Mouse (Mus musculus): ENCODE data around the gene Rbm26.

Rbm26 gene

DNA sequence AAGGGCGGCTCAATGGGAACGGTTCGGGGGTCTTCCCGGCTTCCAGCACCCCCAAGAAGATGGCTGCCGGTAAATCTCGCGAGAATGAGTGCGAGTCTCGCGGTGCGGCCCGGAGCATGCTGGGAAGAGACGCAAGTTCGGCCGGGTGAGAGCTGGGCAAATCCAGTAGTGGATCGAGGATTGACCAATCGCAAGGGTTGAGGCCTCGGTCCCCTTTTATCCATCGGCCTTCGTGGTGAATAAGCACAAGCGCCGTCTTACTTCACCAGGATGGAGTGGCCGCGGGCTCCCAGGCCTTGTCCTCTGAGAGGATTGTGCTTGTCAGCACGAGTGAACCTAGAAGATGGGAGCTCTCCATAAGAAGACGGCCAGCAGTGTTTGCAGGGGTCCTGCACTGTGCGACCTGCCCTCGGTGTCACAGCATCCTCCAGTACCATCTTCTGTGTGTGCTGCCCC lies at the start of gene Rbm26:
Gene Rbm26 (minus strand): TSS at position 90 of the 456 bp plus-strand sequence.
- peak; percentile 89 to 92 for DNase-seq (ENCODE audit: low spot score in 2 of 2)

DNA sequence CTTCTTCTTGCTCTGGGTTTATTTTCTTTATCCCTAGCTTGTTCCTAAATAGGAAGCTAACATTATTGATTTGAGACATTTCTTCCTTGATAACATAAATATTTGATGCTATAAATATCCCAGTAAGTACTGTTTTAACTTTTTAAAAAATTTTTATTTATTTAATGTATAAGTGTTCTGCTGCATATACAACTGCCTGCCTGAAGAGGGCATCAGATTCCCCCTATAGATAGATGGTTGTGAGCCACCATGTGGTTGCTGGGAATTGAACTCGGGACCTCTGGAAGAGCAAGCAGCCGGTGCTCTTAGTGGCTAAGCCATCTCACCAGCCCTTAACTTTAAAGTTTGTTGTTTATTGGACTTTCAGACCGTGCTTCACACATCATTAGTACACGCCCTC lies 48.7 kb upstream of the Rbm26 start:
- DNase-seq (ENCODE audit: low spot score in 2 of 2), result no peak

DNA sequence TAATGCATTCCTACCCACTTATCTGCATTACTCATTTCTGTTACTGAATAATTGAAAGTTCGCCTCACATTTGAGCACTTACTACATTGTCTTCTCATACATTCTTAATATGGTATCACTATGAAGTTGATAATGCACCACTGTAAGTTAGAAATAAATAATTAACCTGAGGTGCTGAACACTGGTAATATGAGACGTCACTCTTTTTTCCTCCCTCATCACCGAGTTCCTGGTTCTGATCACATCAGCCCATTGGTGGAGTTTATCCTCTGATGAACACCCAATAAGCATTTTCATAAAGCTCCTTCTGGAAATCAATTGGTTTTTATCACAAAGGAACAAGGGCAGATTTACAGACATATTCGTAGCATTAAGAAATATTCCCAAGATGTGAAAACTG lies 45.1 kb upstream of the Rbm26 start:
- no peak for DNase-seq (ENCODE audit: low spot score in 2 of 2)

DNA sequence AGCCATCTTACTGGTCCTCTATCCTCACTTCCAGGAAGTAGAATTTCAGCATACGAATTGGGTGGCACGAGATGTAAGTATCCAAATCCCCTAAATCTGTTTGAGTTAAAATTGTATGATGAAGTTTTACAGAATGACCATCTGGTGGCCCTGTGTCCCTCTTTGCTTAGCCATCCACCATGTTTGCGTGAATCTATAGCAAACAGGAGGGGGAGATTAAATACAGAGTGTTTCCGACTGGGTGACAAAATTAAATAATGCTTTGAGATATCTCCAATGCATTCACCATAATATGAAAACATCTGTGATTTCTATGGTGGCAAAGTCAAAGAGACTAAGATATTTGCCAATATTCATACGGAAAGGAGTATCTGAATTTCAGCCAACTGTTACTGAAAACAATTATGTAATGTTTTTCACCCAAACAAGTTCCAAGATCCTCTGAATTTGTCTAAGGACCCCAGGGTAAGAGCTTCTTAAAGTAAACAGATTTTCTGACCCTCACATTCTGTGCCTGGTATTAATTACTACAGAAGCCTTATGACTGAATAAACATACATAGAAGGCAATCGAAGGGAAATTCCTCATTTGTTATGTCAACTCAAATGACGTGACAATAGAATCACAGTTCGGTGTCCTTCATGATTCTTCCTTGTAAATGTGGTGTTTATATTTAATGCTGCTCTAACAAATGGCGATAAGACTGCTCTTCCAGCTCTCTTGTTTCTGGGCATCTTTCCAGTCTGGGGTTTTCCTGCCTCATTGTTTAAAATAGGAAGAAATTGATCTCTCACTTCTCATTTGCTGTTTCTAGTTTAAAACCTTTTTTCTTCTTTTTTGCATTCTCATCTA lies 42.6 kb upstream of the Rbm26 start:
- no peak for DNase-seq (ENCODE audit: low spot score in 2 of 2)

DNA sequence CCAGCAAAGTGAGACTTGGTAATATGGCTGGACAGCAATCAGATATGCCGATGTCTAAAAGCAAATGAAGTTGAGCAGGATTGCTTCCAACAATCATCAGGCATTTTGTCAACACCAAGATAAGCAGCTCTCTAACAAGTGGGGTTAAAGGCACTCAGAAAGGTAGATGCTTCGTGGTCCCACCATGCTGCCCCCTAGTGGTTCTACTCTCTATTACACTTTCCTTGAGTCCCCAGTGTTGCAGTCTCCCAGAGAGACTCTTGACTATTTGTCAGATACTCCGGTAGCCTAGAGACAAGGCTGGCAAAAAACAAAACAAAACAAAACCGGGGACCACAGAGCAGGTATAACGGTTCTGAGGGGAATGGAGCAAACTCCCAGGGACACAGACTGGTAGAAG lies 21.3 kb upstream of the Rbm26 start:
- DNase-seq (ENCODE audit: low spot score in 2 of 2), result no peak

DNA sequence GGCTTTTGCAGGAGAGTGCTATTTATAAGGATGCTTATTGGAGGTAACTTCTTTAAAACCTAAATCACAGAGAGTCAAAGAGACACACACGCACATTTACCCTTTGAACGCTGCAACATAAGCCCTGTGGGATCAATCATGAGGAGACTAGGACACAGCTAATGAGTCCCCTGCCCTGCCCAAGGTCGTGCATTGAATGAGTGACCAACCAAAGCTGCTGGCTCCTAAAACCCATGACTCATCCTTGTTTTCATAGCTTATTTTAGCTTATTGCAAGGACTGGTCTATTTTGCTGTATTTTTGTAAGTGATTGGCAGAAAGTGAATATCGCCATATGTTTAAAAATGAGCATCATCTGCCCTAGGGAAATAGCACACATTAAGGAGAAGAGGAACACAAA lies 17.6 kb upstream of the Rbm26 start:
- no peak for DNase-seq (ENCODE audit: low spot score in 2 of 2)

DNA sequence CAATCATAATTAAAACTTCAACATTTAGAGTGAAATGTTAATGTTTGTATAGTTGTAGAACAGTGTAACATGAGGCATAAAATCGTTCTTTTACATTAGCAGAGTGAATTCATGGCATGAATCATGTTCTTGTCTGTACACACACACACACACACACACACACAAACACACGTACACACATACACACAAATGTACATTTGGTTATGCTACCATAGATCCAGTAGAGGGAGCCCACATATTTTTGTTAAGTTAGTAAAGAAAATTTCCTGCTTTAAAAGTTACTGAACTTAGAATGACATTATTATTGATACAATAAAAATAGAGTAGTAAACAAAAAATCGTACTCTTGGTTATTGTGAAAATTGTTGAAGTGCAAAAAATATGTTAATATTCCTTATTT lies 7.7 kb upstream of the Rbm26 start:
- DNase-seq (ENCODE audit: low spot score in 2 of 2), result no peak

DNA sequence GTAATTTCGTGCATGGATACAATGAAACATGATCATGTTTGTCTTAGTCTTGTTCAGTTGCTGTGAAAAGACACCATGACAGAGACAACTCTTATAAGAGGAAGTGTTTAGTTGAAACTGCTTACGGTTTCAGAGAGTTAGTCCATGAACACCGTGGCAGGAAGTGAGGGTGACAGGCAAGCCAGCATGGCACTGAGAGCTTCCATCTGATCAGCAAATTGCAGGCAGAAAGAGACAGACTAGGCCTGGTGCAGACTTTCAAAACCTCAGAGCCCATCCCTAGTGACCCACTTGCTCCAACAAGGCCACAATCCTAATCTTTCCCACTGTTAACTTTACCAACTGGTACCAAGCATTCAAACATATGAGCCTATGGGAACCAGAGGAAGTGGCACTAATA lies 5.7 kb upstream of the Rbm26 start:
- DNase-seq (ENCODE audit: low spot score in 2 of 2), result no peak

DNA sequence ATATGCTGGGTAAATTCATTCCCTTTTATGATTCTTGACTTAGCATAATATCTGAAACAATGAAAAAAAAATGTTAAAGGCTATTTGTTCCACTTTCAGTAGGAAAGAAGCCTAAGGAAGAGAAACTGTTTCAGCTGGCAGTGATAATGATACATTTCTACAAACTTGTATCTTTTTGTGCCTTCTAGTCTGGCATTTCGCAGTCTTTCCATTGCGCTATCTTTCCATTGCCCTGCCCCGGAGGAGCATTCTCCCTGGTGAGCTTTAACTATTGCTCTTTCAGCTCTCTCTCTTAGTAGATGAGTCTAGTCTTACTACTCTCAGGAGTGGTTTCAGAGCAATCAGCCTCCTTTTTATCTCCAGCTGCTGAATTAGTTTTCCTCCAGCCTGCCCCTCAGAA lies 2.6 kb upstream of the Rbm26 start:
- no peak for DNase-seq (ENCODE audit: low spot score in 2 of 2)

DNA sequence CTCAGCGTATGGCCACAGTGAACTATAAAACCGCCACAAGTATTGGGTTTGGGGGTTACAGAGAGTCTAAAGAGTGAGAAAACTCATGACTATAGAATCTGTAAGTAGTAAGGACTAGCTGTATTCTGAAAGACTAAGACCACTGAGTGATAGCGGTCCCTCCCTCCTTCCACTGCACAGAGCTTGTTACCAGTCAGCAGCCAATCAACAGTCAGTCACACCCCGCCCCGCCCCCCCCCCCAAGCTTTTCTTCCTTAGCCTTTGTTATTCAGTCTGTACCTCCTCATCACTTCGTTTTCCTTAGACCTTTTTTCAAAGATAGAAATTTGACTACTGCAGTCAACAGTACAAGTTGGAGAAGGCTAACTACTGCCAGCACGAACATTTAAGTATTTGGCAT lies 1.9 kb upstream of the Rbm26 start:
- DNase-seq (ENCODE audit: low spot score in 2 of 2), result no peak

DNA sequence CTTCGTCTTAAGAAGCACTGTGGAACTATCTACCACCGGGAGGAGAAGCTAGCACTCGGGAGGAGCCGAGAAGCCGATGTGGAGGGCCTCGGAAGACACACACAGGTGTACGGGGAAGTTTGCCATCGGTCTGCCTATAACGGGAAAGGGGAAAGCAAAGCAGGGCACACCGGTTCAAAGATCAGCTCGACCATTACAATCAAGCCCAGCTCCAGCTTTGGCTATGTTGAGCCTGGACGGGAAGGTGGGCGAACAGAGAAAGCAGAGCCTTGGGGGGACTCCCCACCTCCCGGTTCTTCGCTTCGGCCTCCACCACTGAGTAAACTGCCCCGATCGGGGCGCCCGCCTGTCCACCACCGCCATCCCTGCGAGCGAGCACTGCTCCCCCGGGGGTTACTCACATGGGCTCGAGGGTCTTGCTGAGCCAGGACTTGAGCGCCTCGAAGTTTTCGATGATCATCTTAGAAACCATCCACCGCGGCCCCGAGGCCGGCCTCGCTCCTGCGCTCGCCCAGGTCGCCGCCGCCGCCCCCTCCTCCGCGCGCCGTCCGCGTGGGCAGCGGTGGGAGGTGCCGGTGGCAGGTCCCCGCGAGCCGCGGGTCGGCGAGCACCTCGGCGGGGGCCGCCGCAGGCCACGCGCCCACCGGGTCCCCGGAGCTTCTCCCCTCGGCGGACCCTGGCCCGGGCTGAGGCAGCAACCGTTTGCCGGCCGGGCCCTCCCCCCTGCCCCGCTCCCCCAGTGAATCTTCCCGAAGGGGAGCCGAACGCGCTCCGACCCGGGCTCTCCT lies 552 bp downstream of the Rbm26 start:
- DNase-seq (ENCODE audit: low spot score in 2 of 2), result peak; percentile 12 to 16

DNA sequence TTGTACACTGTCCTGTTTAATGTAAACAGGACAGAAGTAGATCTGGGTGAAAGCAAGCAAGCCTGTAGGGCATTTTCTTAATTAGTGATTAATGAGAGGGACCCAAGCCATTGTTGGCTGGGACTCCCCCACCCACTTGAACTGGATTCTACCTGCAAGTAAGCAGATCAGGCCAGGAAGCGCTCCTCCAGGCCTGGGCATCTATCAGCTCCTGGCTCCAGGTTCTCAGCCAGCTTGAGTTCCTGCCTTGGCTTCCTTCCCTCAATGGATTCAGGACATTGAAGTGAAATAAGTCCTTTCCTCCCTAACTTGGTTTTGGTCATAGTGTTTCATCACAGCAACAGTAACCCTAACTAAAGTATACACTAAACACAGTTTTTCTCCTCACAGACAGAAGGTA lies 9.9 kb downstream of the Rbm26 start:
- no peak for DNase-seq (ENCODE audit: low spot score in 2 of 2)

DNA sequence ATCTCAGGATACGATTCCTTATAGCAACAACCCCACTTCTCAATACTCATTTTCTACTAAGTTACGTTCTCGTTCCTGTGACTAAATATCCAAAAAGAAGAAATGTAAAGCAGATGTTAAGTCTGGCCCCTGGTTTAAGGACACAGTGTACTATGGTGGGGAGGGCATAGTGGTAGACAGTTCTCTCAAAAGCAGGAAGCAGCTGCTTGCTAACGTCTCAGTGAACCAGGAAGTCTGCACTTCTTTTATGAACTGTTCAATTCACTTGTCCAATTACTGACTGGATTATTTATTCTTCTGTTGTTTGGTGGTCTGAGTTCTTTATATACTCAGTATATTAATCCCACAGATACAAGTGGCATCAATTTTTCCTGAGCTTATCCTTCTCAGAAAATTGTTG lies 12.3 kb downstream of the Rbm26 start:
- DNase-seq (ENCODE audit: low spot score in 2 of 2), result no peak

DNA sequence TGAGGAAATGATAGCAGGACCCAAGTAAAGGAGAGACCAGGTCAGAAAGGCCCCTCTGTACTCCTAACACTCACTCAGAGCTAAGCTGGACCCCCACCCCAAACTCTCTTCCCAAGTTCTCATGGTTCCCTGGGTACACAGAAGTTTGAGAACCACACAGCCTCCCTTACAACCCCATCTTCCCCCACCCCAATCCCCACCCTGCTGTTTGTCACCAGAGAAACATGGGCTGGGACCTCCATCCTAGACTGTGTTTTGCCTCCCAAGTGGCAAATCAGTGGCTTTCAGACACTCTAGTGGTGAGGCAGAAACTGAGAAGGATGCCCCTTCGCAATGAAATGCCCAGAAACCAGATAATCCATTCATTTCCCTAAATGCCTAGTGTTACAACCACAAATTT lies 15.8 kb downstream of the Rbm26 start:
- DNase-seq (ENCODE audit: low spot score in 2 of 2), result no peak

DNA sequence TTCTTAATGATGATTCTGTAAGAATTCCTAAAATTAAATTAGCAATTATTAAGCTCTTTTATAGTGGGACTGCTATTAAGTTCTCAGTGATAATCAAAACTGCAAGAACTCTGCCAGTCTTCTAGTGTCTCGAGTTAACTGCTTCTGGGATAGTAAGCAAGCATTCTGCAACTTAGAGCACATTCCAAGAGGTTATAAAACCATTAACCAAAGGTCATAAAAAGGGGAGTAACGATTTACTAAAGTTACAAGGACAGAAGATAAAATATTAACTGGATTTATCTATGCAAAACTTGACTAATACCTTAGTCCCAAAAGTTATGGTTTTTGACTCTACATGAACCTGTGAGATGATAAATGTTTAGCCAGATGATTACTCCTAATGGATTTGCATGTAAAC lies 18.6 kb downstream of the Rbm26 start:
- no peak for DNase-seq (ENCODE audit: low spot score in 2 of 2)

DNA sequence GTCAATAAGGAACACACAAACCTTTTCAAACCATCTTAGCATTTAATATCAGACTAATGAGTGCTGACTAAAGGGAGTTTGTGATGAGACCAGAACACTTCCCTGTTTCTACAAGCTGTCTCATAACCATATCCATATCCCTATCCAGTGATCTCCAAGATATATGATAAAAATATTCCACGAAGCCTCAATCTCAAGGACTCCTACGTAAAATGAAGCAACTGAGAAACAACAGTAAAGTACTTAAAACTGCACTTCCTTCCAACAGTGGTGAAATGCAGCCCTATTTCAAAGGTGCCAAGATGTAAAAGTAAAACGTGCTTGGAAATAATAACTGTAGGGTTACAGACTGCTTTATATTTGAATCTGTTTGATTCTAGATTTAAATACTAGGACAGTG lies 43.1 kb downstream of the Rbm26 start:
- DNase-seq (ENCODE audit: low spot score in 2 of 2), result no peak

DNA sequence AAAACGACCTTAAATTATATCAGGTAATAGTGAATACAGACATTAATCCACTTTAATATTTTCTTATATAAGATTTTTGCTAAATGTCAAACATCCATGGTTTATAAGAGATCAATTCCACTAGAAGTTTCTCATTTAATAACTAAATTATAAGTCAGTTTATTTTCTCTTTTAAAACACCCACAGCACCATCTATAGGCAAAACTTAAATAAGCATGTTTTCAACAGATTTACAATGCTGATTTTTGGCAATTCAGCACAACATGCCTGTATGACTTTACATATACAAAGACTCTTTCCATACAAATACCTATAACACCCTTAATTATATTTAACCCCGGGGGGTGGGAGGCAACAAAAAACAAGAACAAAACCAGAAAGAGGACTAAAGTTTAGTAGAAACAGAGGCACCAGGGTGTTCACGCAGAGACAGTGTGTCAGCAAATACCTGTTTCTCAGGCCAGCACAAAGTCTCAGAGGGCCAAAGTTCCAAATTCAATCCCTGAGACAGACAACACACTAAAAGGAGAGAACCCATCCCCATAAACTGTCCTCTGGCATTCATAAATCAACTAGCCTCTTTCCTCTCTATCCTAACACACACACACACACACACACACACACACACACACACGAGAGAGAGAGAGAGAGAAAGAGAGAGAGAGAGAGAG lies 49.3 kb downstream of the Rbm26 start:
- no peak for DNase-seq (ENCODE audit: low spot score in 2 of 2)

DNA sequence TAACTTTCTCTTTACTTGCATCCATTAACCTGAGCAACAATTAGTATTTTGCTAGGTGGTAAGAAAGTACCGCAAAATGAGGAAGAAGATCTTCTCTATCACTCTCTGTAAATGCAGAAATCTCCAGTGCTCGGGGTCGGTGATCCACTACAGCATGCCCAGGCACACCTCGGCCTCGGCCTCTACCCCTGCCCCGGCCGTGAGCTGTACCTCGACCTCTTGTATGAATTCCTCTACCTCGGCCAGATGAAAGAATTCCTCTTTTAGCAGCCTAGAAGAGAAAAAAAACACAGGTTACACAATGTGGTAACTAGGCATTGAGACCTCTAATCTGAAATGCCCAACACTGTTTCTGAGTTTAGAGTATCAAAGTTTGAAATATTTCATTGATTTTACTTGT lies 52.6 kb downstream of the Rbm26 start:
- no peak for DNase-seq (ENCODE audit: low spot score in 2 of 2)

DNA sequence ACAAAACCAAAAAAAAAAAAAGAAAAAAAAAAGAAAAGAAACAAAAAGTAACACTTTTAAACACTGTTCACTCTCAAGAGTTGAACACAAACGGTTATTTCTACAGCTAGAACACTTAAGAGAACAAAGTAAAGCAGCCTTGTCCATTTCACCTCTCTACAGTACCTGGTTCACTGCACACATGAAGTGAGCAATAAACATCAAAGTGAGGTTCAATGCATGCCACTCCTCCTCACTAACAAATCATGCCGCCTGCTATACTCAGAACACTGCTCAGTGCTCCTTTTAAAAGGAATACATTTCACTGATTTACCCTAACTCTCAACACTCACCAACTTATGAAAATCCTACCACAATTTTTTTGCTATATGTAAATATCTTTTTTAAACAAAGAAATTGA lies 61.7 kb downstream of the Rbm26 start:
- DNase-seq (ENCODE audit: low spot score in 2 of 2), result no peak

DNA sequence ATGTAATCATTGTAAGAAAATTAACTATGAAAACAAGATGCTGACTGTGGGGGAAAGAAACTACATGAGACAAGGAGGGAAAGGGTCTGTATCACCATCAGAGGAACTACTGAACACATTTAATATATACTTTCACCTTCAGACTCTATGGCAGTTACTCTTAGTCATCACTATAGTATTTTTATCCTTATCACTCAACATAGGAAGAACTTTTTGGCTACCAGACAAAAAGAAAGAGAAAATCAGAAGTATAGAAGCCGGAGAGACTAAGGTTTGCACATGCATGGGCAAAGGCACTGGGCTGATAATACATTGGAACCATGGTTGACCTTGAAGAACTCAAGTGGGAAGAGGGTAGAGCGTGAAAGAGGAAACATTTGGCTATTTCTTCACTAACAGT lies 70.9 kb downstream of the Rbm26 start:
- DNase-seq (ENCODE audit: low spot score in 2 of 2), result no peak

DNA sequence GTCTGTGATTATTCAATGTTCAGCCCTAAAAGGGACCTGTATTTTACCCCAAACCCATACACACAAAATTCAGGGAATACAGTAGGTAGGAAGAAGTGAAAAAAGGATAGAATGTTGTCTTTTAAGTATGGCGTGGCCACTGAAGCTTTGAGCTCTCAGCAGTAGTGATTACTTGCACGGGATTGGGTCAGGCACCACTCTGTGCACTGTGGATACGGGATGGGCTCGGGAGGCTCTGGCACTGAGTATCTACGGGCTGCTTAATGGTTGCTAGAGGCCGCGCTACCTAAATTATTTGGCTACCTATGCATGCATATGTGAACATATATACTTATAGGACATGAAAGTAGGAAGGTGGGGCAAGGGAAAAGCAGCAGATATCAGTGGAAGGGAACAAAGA lies 78.3 kb downstream of the Rbm26 start:
- no peak for DNase-seq (ENCODE audit: low spot score in 2 of 2)

DNA sequence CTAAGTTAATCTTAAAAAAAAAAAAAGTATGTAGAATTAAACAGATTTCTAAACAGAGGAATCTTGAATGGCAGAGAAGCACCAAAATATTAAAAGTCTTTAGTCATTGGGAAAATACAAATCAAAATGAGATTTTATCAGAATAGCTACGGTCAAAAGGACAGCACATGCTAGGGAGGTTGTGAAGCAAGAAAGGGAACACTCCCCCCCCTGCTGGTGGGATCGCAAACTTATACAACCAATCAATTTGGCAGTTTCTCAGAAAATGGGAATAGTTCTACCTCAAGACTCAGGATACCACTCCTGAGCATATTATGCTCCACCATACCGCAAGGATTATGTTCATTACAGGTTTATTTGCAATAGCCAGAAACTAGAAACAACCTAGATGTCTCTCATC lies 80.9 kb downstream of the Rbm26 start:
- DNase-seq (ENCODE audit: low spot score in 2 of 2), result no peak

DNA sequence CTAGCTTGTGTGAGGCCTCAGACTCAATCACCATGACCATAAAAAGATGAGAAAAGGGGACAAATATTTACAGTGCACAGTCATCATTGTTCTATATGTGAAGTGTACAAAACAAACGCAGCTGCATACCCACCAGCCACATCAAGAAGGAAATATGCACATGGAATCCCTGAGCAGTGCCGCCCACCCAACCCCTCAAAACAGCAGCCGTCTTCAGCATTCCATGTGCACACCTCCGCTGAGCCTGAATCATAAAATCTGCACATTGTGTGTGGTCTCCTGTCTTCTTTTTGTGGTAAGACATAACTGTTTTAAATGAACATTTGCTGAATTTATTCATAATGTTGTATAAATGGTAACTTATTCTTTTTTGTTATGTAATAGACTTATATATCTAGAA lies 90.1 kb downstream of the Rbm26 start:
- DNase-seq (ENCODE audit: low spot score in 2 of 2), result peak; percentile 67 to 72
